Mouse (Mus musculus): Measurements from ENCODE around the gene Apoc2. TPM values are rescaled to one million over a fixed set of nuclear protein-coding genes. Genes with fewer than 3 reads are reported as not detected.

Gene Apoc2
- total RNA-seq, 1 experiment = not detected

DNA sequence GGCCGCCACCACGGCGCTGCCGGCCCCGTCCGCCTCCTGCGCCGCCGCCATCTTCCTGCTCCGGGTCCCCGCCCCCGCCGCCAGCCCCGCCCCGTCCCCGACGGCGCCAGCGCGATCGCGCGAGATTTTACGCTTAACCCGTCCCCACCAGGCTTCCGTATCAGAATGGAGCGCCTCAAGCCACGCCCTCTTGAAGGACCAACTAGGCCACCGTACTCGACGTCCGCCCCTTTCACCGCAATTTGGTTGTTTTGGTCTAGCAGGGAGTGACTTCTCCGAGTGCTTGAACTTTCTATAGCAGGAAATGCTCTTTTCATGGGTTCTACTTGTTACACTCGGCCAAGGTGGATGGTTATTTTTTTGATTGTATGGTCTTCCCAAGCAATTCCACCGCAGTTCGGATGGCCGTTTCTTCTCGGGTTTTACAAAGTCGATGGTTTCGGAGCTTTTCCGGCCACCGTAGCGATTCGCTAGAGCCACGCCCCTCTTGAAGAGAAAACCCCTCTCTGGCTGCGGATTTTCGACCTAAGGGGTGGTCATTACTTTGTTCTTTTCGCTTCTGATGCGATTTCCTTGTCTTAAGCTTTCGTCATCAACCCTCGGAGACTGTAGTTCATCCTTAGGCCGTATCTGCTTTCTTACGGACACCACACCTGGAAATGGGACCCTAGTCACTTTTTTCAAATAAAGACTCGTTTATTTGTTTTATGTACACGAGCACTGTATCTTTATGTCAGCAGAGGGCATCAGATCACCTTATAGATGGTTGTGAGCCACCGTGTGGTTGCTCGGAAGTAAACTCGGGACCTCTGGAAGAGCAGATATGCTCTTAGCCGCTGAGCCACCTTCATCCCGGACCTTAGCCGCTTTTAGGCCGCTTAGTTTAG is 12.5 kb downstream of the Apoc2 start, which contains the start of gene Clptm1:
Clptm1 (minus strand) TSS at position 79 of the 887 bp plus-strand sequence.
- peaks cover 12% of the 10 kb centered on the region; the same call in 1 of the 2 replicates for H3K36me3 ChIP-seq (ENCODE audit: control insufficient read depth, insufficient read depth, low read length, poor library complexity, severe bottlenecking)
- DNase-seq (ENCODE audit: low read depth, low spot score) = peak; percentile 97
- no peaks in the 10 kb centered on the region for H3K9me3 ChIP-seq (ENCODE audit: control insufficient read depth, insufficient read depth, low read depth, low read length)
- TF ChIP-seq CHD2 (IDR thresholded peaks at IDR 0.05; ENCODE audit: low read depth, low read length) = peak; percentile 96
- no peak for TF ChIP-seq ZC3H11A (IDR thresholded peaks at IDR 0.05; ENCODE audit: borderline replicate concordance, low read depth, low read length)
- peak; percentile 75 for TF ChIP-seq HCFC1 (IDR thresholded peaks at IDR 0.05; ENCODE audit: borderline replicate concordance, insufficient read depth, low read length)
- TF ChIP-seq ZNF384 (IDR thresholded peaks at IDR 0.05; ENCODE audit: low read depth, low read length) = 0 out of 2 replicates have a peak, but pooled peaks have one; percentile 40
- no peak for TF ChIP-seq MAFK (IDR thresholded peaks at IDR 0.05; ENCODE audit: insufficient read depth, low read depth, low read length)
- H3K9ac ChIP-seq (ENCODE audit: insufficient read depth, low read depth, low read length, poor library complexity, severe bottlenecking) = peak within 1 kb of the TSS; percentile 96
- H3K27ac ChIP-seq (ENCODE audit: insufficient read depth, low read depth, low read length, poor library complexity, severe bottlenecking) = peak within 1 kb of the TSS; percentile 65
- in situ Hi-C loops (cut with MboI; ENCODE audit: low sequenced_read_pairs in 2 of 2, unreplicated experiment in 2 of 2) = no loop called here
- peaks cover 6 to 8% of the 10 kb centered on the region in 2 experiments; a peak in 3 of 4 replicates for H3K4me1 ChIP-seq (ENCODE audit: control insufficient read depth in 2 of 2, insufficient read depth in 2 of 2, low read length in 2 of 2, poor library complexity in 1 of 2)
- H3K4me3 ChIP-seq (ENCODE audit: insufficient read depth in 1 of 2, low read depth in 1 of 2, low read length in 2 of 2, poor library complexity in 1 of 2, severe bottlenecking in 1 of 2) = peak within 1 kb of the TSS; percentile 86 to 97

DNA sequence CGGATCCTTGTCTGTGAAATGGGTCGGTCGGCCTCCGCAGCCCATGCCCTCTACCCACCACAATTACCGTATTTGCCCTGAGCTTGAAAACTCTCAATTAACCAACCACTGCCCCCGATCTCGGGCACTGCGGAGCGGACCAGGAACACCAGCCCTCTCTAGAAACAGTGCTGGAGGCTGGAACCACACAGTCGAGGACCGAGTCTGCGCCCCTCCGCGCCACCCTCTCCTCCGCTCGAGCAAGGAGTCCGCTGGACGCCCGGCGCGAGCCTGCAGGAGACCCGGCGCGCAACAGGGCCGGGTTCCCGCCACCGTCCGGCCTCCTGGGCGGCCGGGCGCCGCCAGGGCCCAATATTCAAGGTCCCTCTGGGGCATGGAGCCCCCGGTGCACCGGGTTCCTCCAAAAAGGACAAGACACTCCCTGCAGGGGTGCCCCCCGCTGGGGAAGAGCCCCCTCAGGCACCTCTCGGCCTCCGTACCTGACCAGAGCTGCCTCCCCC is 13.2 kb downstream of the Apoc2 start:
- H3K27ac ChIP-seq (ENCODE audit: insufficient read depth, low read depth, low read length, poor library complexity, severe bottlenecking) = peak overlapping the region; percentile 48
- no peak for DNase-seq (ENCODE audit: low read depth, low spot score)
- peaks cover 6 to 8% of the 10 kb centered on the region in 2 experiments; a peak in 3 of 4 replicates for H3K4me1 ChIP-seq (ENCODE audit: control insufficient read depth in 2 of 2, insufficient read depth in 2 of 2, low read length in 2 of 2, poor library complexity in 1 of 2)
- H3K9me3 ChIP-seq (ENCODE audit: control insufficient read depth, insufficient read depth, low read depth, low read length) = no peaks in the 10 kb centered on the region
- in situ Hi-C loops (cut with MboI; ENCODE audit: low sequenced_read_pairs in 2 of 2, unreplicated experiment in 2 of 2) = no loop called here
- H3K4me3 ChIP-seq (ENCODE audit: insufficient read depth in 1 of 2, low read depth in 1 of 2, low read length in 2 of 2, poor library complexity in 1 of 2, severe bottlenecking in 1 of 2) = peak overlapping the region; percentile 86 to 97
- TF ChIP-seq ZNF384 (IDR thresholded peaks at IDR 0.05; ENCODE audit: low read depth, low read length) = no peak
- TF ChIP-seq HCFC1 (IDR thresholded peaks at IDR 0.05; ENCODE audit: borderline replicate concordance, insufficient read depth, low read length) = no peak
- no peak for TF ChIP-seq MAFK (IDR thresholded peaks at IDR 0.05; ENCODE audit: insufficient read depth, low read depth, low read length)
- no peak for TF ChIP-seq ZC3H11A (IDR thresholded peaks at IDR 0.05; ENCODE audit: borderline replicate concordance, low read depth, low read length)
- no peak for TF ChIP-seq CHD2 (IDR thresholded peaks at IDR 0.05; ENCODE audit: low read depth, low read length)
- peak overlapping the region; percentile 96 for H3K9ac ChIP-seq (ENCODE audit: insufficient read depth, low read depth, low read length, poor library complexity, severe bottlenecking)
- peaks cover 12% of the 10 kb centered on the region; the same call in 1 of the 2 replicates for H3K36me3 ChIP-seq (ENCODE audit: control insufficient read depth, insufficient read depth, low read length, poor library complexity, severe bottlenecking)

DNA sequence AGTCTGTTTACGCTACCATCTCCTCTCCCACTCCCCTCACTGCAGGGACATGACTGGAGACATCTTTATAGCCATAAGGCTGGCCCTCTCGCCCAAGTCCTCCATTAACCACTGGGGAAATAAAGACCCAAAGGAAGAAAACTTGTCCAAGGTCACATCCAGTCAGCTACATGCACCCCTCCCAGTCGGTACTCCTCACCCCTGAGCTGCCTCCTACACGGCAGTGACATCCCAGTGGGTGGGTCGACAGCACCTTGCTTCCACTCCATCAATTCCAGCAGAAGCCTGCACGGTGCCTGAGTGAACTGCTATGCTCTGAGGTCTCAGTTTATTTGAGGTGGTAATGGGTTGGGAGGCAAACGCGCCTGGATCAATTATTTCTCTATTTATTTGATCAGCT is 13.8 kb downstream of the Apoc2 start:
- H3K9me3 ChIP-seq (ENCODE audit: control insufficient read depth, insufficient read depth, low read depth, low read length) = no peaks in the 10 kb centered on the region
- H3K4me3 ChIP-seq (ENCODE audit: insufficient read depth in 1 of 2, low read depth in 1 of 2, low read length in 2 of 2, poor library complexity in 1 of 2, severe bottlenecking in 1 of 2) = peak overlapping the region; percentile 86 to 97
- peaks cover 4 to 7% of the 10 kb centered on the region in 2 experiments; a peak in 3 of 4 replicates for H3K4me1 ChIP-seq (ENCODE audit: control insufficient read depth in 2 of 2, insufficient read depth in 2 of 2, low read length in 2 of 2, poor library complexity in 1 of 2)
- no peak for TF ChIP-seq ZNF384 (IDR thresholded peaks at IDR 0.05; ENCODE audit: low read depth, low read length)
- H3K27ac ChIP-seq (ENCODE audit: insufficient read depth, low read depth, low read length, poor library complexity, severe bottlenecking) = no peak overlapping the region
- peak overlapping the region; percentile 96 for H3K9ac ChIP-seq (ENCODE audit: insufficient read depth, low read depth, low read length, poor library complexity, severe bottlenecking)
- in situ Hi-C loops (cut with MboI; ENCODE audit: low sequenced_read_pairs in 2 of 2, unreplicated experiment in 2 of 2) = no loop called here
- H3K36me3 ChIP-seq (ENCODE audit: control insufficient read depth, insufficient read depth, low read length, poor library complexity, severe bottlenecking) = peaks cover 12% of the 10 kb centered on the region; the same call in 1 of the 2 replicates
- no peak for DNase-seq (ENCODE audit: low read depth, low spot score)

DNA sequence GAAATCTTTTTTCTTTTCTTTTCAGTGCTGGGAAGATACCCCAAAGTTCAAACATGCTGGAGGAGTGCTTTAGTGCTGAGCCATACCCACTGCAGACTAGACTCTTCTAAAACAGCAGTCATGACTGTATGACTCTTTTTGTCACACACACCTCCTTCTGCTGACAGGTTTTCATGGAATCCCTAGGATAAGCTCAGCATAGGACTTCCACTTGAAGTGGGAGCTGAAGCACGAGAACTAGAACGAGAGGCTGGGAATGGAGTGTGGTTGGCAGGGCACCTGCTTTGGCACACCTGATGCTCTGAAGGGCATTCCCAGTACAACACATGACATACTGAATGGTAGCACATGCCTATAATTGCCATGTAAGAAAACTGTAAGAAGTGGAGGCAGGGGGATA is 25.1 kb downstream of the Apoc2 start:
- DNase-seq (ENCODE audit: low read depth, low spot score) = no peak
- TF ChIP-seq ZC3H11A (IDR thresholded peaks at IDR 0.05; ENCODE audit: borderline replicate concordance, low read depth, low read length) (no peak), HCFC1 (IDR thresholded peaks at IDR 0.05; ENCODE audit: borderline replicate concordance, insufficient read depth, low read length) (no peak)
- in situ Hi-C loops (cut with MboI; ENCODE audit: low sequenced_read_pairs in 2 of 2, unreplicated experiment in 2 of 2) = no loop called here
- Histone ChIP-seq H3K9me3 (ENCODE audit: control insufficient read depth, insufficient read depth, low read depth, low read length) (no peaks in the 10 kb centered on the region), H3K27ac (ENCODE audit: insufficient read depth, low read depth, low read length, poor library complexity, severe bottlenecking) (no peak overlapping the region), H3K4me3 (ENCODE audit: insufficient read depth in 1 of 2, low read depth in 1 of 2, low read length in 2 of 2, poor library complexity in 1 of 2, severe bottlenecking in 1 of 2) (no peak overlapping the region), H3K4me1 (ENCODE audit: control insufficient read depth in 2 of 2, insufficient read depth in 2 of 2, low read length in 2 of 2, poor library complexity in 1 of 2) (no peaks in the 10 kb centered on the region), H3K9ac (ENCODE audit: insufficient read depth, low read depth, low read length, poor library complexity, severe bottlenecking) (no peak overlapping the region), H3K36me3 (ENCODE audit: control insufficient read depth, insufficient read depth, low read length, poor library complexity, severe bottlenecking) (peaks cover 30% of the 10 kb centered on the region)

Measured in ES-E14 (cell line).